Mouse (Mus musculus) cerebellum, postnatal 36 days (tissue): ENCODE results near the gene Fance.

Source experiments
- DNase-seq, 2 experiments: peaks; one replicate each; pipeline ENCODE4 v3.0.0; 2021 to 2022; ENCODE audit warnings: mixed read lengths in 2 of 2

Gene Fance

DNA sequence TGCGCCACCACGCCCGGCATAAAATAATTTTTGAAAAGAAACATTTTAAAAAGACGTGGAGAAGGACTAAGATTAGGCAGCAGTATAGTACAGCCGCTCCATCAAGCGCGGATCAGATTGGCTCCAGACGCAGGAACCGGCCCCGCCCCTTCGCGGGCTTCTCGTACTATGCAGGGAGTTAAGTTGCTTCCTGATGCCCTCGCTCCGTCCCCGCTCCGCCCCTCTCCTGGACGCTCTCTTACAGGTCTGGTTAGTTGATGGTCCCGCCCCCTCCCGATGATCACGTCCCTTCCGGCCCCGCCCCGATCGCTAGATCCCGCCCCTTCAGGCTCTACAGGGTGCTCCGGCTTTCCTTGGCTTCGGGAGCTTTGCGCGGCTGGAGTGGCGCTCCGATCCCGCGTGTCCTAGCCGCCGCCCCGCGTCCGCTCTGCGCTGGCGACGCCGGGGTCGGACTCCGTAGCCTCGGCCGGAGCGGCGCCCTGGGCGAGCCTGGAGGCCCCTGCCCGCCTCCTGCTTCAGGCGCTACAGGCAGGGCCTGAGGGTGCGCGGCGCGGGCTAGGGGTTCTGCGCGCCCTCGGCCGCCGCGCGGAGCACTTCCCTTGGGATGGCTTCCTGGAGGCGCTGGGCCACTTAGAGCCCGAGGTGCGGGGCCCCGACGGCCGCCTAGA, at the start of gene Fance:
Fance (plus strand) TSS at position 308 of the 668 bp plus-strand sequence.
- peak; percentile 91 to 96 for DNase-seq

- no peak for DNase-seq
Observed at GRCm38 (mm10) chr17:28267251-28267650, 46.1 kb upstream of the Fance start.

DNA sequence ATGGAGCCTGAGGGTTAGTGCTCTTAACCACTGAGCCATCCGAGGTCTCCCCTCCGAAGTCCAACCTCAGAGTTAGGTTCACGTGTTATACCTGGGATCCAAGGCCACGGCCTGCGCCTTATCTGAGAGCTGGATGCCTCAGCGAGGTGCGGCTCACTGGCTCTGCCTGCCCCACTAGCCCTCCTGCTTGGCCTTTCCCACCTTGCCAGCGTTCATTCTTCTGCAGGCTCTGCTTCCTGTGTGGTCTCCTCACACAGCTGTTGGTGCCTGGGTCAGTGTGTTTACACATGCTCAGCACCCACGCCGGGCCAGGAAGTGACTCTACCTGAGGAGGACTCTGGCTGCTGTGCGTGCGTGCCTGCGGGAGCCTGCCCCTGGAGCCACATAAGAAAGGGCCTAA, 43.2 kb upstream of the Fance start:
- DNase-seq = no peak

GRCm38 (mm10) chr17:28271537-28272266, 41.6 kb upstream of the Fance start:
- DNase-seq = no peak

- no peak for DNase-seq
Observed at GRCm38 (mm10) chr17:28272281-28272680, 41.0 kb upstream of the Fance start.

DNA sequence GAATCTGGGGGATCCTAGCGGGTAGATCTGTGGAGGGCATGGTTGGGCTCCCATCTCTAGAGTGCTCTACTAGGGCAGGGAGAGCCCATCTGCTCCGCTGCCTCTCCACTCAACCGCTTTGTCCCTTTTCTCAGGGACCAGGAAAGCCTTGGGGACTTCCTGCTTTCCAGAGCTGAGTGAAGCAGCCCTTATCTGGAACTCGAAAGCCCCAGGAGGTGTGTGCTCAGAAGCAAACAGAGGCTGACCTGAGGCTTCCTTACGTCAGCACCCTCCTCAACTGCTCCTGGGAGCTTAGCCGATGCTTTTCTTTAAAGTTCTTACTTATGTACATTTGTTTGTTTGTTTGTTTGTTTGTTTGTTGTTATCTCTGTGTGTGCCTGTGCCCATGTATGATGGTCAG, 40.5 kb upstream of the Fance start:
- DNase-seq = no peak

DNA sequence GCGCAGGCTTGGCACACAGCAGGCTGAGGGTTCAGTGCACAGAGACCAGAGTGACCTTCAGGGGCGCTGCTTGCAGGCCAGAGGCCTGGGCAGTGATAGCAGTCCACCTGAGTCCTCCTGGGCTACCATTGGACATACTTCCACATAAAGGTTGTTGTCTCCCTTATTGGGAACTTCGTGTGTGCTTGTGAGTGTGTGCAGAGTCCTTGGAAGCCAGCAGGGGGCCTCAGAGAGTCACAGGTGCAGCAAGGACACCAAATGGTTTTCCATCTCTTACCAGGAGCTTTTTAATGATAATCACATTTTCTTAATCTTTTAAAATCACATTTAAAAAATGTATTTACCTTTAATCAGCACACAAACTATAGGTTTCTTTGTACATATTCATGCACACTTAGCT, 38.6 kb upstream of the Fance start:
- no peak for DNase-seq

DNA sequence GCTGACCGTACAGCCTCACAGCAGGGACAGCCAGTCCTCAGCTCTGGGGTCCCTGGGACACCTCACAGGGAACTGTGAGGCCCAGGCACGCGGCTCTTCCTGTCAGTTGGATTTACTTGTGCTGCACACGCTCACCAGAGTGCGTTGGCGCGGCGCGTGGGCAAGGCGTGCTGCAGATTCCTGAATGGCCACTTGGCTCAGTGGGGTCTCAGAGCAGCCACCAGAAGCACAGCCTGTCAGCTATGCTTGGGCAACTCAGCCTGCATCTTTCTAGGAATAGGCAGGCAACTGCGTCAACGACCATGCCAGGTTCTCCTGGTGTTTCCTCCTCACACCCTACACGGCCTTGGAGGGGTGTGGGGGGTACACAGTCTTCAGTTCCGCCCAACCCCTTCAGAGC, 36.1 kb upstream of the Fance start:
- no peak for DNase-seq

- peak in 1 of 2 experiments; percentile 25 for DNase-seq
Observed at GRCm38 (mm10) chr17:28277721-28278120, 35.6 kb upstream of the Fance start.

- no peak for DNase-seq
Observed at GRCm38 (mm10) chr17:28278156-28278555, 35.2 kb upstream of the Fance start.

GRCm38 (mm10) chr17:28279236-28279635, 34.1 kb upstream of the Fance start:
- DNase-seq = no peak

- DNase-seq = peak; percentile 26 to 31
Observed at GRCm38 (mm10) chr17:28279780-28280422, 33.4 kb upstream of the Fance start.

DNA sequence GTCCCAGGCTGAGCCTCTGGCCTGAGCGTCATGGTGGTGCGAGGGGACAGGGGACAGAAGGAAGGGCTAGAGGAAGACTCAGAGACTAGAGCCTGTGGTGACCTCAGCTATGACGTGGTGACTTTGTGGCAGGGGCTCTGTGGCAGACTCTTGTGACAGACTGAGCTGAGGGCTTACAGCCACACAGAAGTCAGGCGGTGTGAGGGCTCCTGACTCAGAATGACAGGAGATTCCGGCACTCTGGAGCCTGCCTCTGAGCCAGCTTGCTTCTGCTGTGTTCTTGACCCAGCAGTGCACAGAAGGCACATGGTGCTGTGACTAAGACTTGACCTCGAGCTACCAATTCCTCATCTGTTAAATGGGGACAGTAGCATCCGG, 32.9 kb upstream of the Fance start:
- DNase-seq = no peak

DNA sequence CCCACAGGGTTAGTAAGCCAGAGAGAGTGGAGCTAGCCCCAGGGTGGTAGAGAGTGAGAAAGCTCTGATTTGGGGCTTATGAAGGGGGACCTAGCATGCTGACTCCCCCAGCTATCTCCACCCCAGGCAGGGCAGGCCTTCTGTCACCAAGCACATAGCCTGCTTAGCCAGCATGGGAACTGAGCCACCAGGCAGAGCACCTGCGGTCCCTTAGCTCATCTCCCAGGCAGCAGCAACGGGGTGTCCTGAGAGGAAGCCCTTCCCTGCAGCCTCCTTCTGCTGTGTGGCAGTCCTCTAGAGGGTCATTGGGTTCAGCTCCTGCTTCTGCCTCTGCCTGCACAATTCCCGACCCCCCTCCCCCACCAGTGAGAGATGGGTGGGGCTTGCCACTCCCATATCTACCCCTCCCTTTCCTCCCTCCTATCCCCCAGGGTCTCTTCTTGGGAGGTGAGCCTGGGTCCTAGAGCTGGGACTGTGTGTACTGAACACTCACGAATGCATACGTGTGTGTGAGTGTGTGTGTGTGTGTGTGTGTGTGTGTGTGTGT, 32.4 kb upstream of the Fance start:
- no peak for DNase-seq

- DNase-seq = no peak
Observed at GRCm38 (mm10) chr17:28281866-28282441, 31.4 kb upstream of the Fance start.

- no peak for DNase-seq
Observed at GRCm38 (mm10) chr17:28283199-28283598, 30.1 kb upstream of the Fance start.

- peak in 1 of 2 experiments; percentile 32 for DNase-seq
Observed at GRCm38 (mm10) chr17:28286133-28286532, 27.2 kb upstream of the Fance start.

DNA sequence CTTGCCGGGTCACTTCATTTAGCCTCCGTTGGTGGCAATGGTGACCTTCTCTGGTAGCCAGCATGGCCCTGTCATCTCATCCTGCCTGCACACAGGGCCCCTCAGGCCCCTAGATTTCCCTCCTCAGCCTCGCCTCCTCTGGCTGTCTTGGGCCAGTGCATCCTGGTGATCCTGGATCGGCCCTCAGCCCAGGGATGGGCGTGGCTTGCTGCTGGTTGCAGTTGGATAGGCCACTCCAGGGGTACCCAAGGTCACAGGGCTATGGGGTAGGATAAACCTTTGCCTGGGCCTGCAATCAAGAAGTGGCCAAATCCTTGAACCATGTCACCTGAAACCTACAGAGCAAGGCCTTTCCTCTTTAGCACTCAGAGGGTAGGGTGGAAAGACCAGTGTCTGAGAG, 26.4 kb upstream of the Fance start:
- DNase-seq = no peak

GRCm38 (mm10) chr17:28287578-28287977, 25.7 kb upstream of the Fance start:
- no peak for DNase-seq

DNA sequence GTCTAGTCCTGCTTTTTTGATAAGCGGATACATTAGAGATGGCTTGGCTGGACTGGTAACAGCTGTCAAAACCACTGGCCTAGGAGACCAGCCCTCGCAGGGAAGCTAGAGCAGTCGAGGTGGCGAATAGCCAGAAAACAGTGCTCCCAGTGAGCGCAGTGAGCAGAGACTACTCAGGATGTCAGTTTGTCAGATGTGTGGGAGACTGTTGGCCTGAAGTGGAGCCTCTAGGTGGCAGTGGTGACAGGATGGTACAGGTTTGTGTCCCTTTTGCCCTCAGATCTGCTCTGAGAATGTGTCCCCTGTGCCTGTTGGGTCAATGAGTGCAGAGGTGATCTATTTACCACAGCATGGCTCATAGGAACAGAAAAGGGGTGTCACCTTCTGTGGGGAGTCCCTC, 25.3 kb upstream of the Fance start:
- no peak for DNase-seq

DNA sequence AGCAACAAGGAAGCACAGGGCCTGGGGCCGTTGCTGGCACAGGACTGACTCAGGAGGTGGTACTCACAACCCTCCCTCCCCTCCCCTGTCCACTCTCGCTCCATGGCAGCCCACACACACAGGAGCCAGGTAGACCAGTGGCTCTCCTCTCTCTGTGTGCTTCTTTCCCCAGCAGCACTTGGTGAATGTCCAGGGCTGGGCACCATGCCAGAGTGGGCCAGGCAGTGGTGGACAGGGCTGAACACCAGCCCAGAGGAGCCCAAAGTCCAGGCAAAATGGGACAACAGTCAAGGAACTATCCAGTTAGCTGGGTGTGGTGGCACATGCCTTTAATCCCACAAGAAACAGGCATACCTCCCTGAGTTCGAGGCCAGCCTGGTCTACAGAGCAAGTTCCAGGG, 23.1 kb upstream of the Fance start:
- DNase-seq = no peak

DNA sequence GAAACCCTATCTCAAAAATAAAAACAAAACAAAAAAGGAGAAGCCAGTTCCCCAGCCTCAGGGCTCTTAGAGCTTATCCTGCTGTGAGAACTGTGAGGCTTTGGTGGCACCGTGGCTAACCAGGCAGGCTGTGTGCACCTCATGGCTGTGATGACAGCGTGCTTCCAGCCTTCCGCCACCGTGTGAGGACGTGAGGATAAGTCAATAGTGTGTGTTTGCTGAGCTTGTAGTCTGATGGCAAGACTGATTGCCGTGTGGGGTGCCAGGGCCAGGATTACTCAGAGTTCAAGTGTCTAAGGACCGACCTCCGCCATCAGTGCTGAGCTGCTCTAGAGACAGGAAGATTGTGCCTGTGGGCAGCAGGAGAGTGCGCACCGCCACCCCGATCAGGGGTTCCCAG, 22.6 kb upstream of the Fance start:
- no peak for DNase-seq

GRCm38 (mm10) chr17:28291346-28291745, 22.0 kb upstream of the Fance start:
- no peak for DNase-seq
